Mouse (Mus musculus) kidney, adult 2 months (tissue): ENCODE data around the gene Vwa2. TPM values are rescaled to one million over a fixed set of nuclear protein-coding genes. Genes with fewer than 3 reads are reported as not detected.

Source experiments
- DNase-seq: peaks from one replicate; pipeline ENCODE4 v3.0.0; 2021
- H3K27ac ChIP-seq: fragments of 200-500 bp; 2 replicates; pipeline ENCODE4 v1.5.1; 2012; ENCODE audit warnings: low read depth, low read length, control low read depth, inconsistent platforms; ENCODE audit not compliant: insufficient read depth
- H3K27me3 ChIP-seq: fragments of 200-500 bp; replicated peaks from 2 replicates; pipeline ENCODE4 v1.6.1; 2012; ENCODE audit warnings: mild to moderate bottlenecking, moderate library complexity, low read length, inconsistent platforms; ENCODE audit not compliant: control insufficient read depth, insufficient read depth
- H3K36me3 ChIP-seq: fragments of 200-500 bp; 2 replicates; pipeline ENCODE4 v1.6.1; 2012; ENCODE audit warnings: mild to moderate bottlenecking, moderate library complexity, low read length, inconsistent platforms; ENCODE audit not compliant: control insufficient read depth, insufficient read depth
- H3K4me1 ChIP-seq: fragments of 200-500 bp; 2 replicates; pipeline ENCODE4 v1.6.1; 2011; ENCODE audit warnings: low read length; ENCODE audit not compliant: control insufficient read depth, insufficient read depth
- H3K4me3 ChIP-seq: fragments of 200-500 bp; 2 replicates; pipeline ENCODE4 v1.5.1; 2011; ENCODE audit warnings: mild to moderate bottlenecking, low read depth, low read length, control low read depth; ENCODE audit not compliant: insufficient read depth
- CTCF ChIP-seq: fragments of 200-500 bp; conservative IDR thresholded peaks from 2 replicates; pipeline ENCODE4 v1.5.1; 2011; ENCODE audit warnings: low read depth, mild to moderate bottlenecking, control low read depth, low read length, moderate library complexity, mixed read lengths; ENCODE audit not compliant: insufficient read depth, insufficient read length
- POLR2A ChIP-seq: fragments of 200-500 bp; IDR thresholded peaks from one replicate; pipeline ENCODE4 v1.6.1; 2011; ENCODE audit warnings: low read depth, low read length, control low read depth
- WGBS: fragments of 180-500 bp; shearing (Covaris S2); methylation state at CpG from one replicate; pipeline ENCODE4 v1.1.7; 2018; 5-methylcytosine and 5-hydroxymethylcytosine counted together
- polyA plus RNA-seq: library from polyadenylated mRNA; depleted of rRNA; stranded (reverse); fragments of >200 nt; gene quantifications from 2 replicates; pipeline ENCODE4 v1.2.3, GENCODE M21; 2012; rRNA removed

The Vwa2 gene
- polyA plus RNA-seq, 1 experiment = 11.2 TPM

- Histone ChIP-seq H3K4me1 (peaks cover 16% of the 10 kb centered on the region; the same call in 1 of the 2 replicates), H3K36me3 (no peaks in the 10 kb centered on the region), H3K27ac (no peak overlapping the region), H3K4me3 (no peak overlapping the region), H3K27me3 (no peaks in the 10 kb centered on the region)
- TF ChIP-seq POLR2A (no peak), CTCF (no peak)
- 76% methylated on average over 20 of the region's 20 CpGs for WGBS
- no peak for DNase-seq
Measured at GRCm38 (mm10) chr19:56955568-56956513, 81.8 kb downstream of the Vwa2 start.

- TF ChIP-seq CTCF = no peak
- no peak for TF ChIP-seq POLR2A
- H3K27me3 ChIP-seq = no peaks in the 10 kb centered on the region
- peaks cover 16% of the 10 kb centered on the region; the same call in 1 of the 2 replicates for H3K4me1 ChIP-seq
- 45% methylated on average over 4 of the region's 4 CpGs for whole genome bisulfite sequencing
- H3K4me3 ChIP-seq = no peak overlapping the region
- no peaks in the 10 kb centered on the region for H3K36me3 ChIP-seq
- H3K27ac ChIP-seq = peak overlapping the region; percentile 42; the same call in 1 of the 2 replicates
- DNase-seq = peak; percentile 66
Measured at GRCm38 (mm10) chr19:56958011-56958410, 84.0 kb downstream of the Vwa2 start.

- peak; percentile 91 for DNase-seq
- peaks cover 16% of the 10 kb centered on the region; the same call in 1 of the 2 replicates for H3K4me1 ChIP-seq
- TF ChIP-seq CTCF = no peak
- no peak for TF ChIP-seq POLR2A
- no peaks in the 10 kb centered on the region for H3K27me3 ChIP-seq
- H3K36me3 ChIP-seq = no peaks in the 10 kb centered on the region
- 53% methylated on average over 6 of the region's 6 CpGs for WGBS
- no peak overlapping the region for H3K4me3 ChIP-seq
- H3K27ac ChIP-seq = no peak overlapping the region; the same call in 1 of the 2 replicates
Measured at GRCm38 (mm10) chr19:56958582-56959021, 84.6 kb downstream of the Vwa2 start.

- Histone ChIP-seq H3K4me3 (no peak overlapping the region), H3K27me3 (no peaks in the 10 kb centered on the region), H3K4me1 (peaks cover 16% of the 10 kb centered on the region; the same call in 1 of the 2 replicates), H3K27ac (no peak overlapping the region; the same call in 1 of the 2 replicates), H3K36me3 (no peaks in the 10 kb centered on the region)
- WGBS = 85% methylated on average over 2 of the region's 2 CpGs
- TF ChIP-seq CTCF = no peak
- no peak for TF ChIP-seq POLR2A
- DNase-seq = no peak
Measured at GRCm38 (mm10) chr19:56959057-56959456, 85.0 kb downstream of the Vwa2 start.

- Histone ChIP-seq H3K27ac (no peak overlapping the region), H3K36me3 (no peaks in the 10 kb centered on the region), H3K4me3 (no peak overlapping the region), H3K27me3 (no peaks in the 10 kb centered on the region), H3K4me1 (peaks cover 16% of the 10 kb centered on the region; the same call in 1 of the 2 replicates)
- WGBS = 63% methylated on average over 3 of the region's 3 CpGs
- DNase-seq = no peak
- TF ChIP-seq POLR2A (no peak), CTCF (no peak)
Measured at GRCm38 (mm10) chr19:56959601-56960000, 85.6 kb downstream of the Vwa2 start.

Other genes with a start within 250 kb of the Vwa2 start
- gene Adrb1, start 152.1 kb upstream of the Vwa2 start, polyA plus RNA-seq = 2.7 and 3.4 TPM in 2 replicates
- gene Ccdc186, start 52.1 kb upstream of the Vwa2 start, polyA plus RNA-seq = 3.9 and 4.7 TPM in 2 replicates
- 0.02 and 0.03 TPM in 2 replicates for gene Tdrd1, start 48.0 kb upstream of the Vwa2 start, polyA plus RNA-seq
- gene Afap1l2, start 134.0 kb downstream of the Vwa2 start, polyA plus RNA-seq = 9.2 and 10.1 TPM in 2 replicates